Mouse (Mus musculus): ENCODE data around the gene Crybb2. TPM values are rescaled to one million over a fixed set of nuclear protein-coding genes. Genes with fewer than 3 reads are reported as not detected.

Crybb2 gene
- polyA plus RNA-seq, 1 experiment = not detected

DNA sequence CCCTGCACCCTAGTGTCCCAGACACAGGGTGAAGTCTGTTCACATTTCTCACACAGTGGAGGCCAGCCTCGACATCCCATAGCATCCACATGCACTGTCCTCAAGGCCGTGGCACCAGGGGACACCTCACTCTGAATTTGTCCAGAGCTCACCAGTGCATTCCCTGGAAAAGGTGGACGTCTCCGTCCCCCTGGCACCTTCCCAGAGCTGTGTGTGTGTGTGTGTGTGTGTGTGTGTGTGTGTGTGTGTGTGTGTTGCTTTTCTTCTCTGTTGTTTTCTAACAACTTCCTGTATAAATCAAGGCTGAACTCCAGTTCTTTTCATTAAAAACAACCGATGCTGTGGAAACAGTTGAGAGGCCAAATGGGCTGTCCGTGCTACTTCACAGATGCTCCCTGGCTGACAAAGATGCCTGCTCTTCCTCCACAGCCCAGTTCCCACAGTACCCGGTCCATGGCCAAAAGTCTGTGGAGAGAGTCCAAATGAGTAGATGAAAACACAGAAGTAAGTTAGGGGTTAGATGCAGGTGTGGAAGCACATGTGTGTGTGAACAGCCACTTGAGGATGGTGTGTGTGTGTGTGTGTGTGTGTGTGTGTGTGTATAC, 19.2 kb downstream of the Crybb2 start:
- H3ac ChIP-seq (ENCODE audit: control insufficient read depth, insufficient read length) = no peak overlapping the region
- no peaks in the 10 kb centered on the region for H3K36me3 ChIP-seq (ENCODE audit: control insufficient read depth, insufficient read depth)
- H3K4me3 ChIP-seq = no peak overlapping the region
- H3K79me2 ChIP-seq (ENCODE audit: control insufficient read depth, insufficient read depth) = no peaks in the 10 kb centered on the region
- H3K27me3 ChIP-seq (ENCODE audit: control insufficient read depth, insufficient read depth, insufficient read length) = peaks cover 16% of the 10 kb centered on the region
- no peak for TF ChIP-seq SRF (IDR thresholded peaks at IDR 0.05; ENCODE audit: control insufficient read depth, insufficient read length, low read depth)
- no peak for TF ChIP-seq MAX (IDR thresholded peaks at IDR 0.05; ENCODE audit: low read depth)
- no peak for TF ChIP-seq POLR2A (IDR thresholded peaks at IDR 0.05; ENCODE audit: insufficient read length, low read depth)
- no peak for TF ChIP-seq CEBPB (IDR thresholded peaks at IDR 0.05; ENCODE audit: insufficient read depth, poor library complexity, severe bottlenecking)
- TF ChIP-seq E2F4 (IDR thresholded peaks at IDR 0.05; ENCODE audit: insufficient read depth) = no peak
- no peak for TF ChIP-seq TCF12 (IDR thresholded peaks at IDR 0.05; ENCODE audit: insufficient read depth, poor library complexity, severe bottlenecking)
- H3K4me2 ChIP-seq (ENCODE audit: low read depth) = no peak overlapping the region

GRCm38 (mm10) chr5:113049876-113050275, 20.0 kb downstream of the Crybb2 start:
- Histone ChIP-seq H3K79me2 (ENCODE audit: control insufficient read depth, insufficient read depth) (no peaks in the 10 kb centered on the region), H3K4me2 (ENCODE audit: low read depth) (no peak overlapping the region), H3ac (ENCODE audit: control insufficient read depth, insufficient read length) (no peak overlapping the region), H3K36me3 (ENCODE audit: control insufficient read depth, insufficient read depth) (no peaks in the 10 kb centered on the region), H3K4me3 (no peak overlapping the region), H3K27me3 (ENCODE audit: control insufficient read depth, insufficient read depth, insufficient read length) (peaks cover 17% of the 10 kb centered on the region)
- TF ChIP-seq MAX (IDR thresholded peaks at IDR 0.05; ENCODE audit: low read depth) (no peak), E2F4 (IDR thresholded peaks at IDR 0.05; ENCODE audit: insufficient read depth) (no peak), MYOD1 (IDR thresholded peaks at IDR 0.05; ENCODE audit: control insufficient read depth in 1 of 3, insufficient read length in 2 of 3, low read depth in 2 of 3) (no peak), TCF3 (IDR thresholded peaks at IDR 0.05; ENCODE audit: insufficient read length, low read depth) (no peak), CEBPB (IDR thresholded peaks at IDR 0.05; ENCODE audit: insufficient read depth, poor library complexity, severe bottlenecking) (no peak), REST (IDR thresholded peaks at IDR 0.05; ENCODE audit: insufficient read depth, insufficient read length) (no peak), POLR2AphosphoS2 (IDR thresholded peaks at IDR 0.05; ENCODE audit: insufficient read length, low read depth) (no peak), POLR2A (IDR thresholded peaks at IDR 0.05; ENCODE audit: insufficient read length, low read depth) (no peak), USF1 (IDR thresholded peaks at IDR 0.05; ENCODE audit: low read depth) (no peak), SRF (IDR thresholded peaks at IDR 0.05; ENCODE audit: control insufficient read depth, insufficient read length, low read depth) (no peak), MYOG (IDR thresholded peaks at IDR 0.05; ENCODE audit: control insufficient read depth in 1 of 3, insufficient read depth in 1 of 3, insufficient read length in 2 of 3, low read depth in 2 of 3) (no peak), TCF12 (IDR thresholded peaks at IDR 0.05; ENCODE audit: insufficient read depth, poor library complexity, severe bottlenecking) (no peak)

GRCm38 (mm10) chr5:113045511-113046273, 24.2 kb downstream of the Crybb2 start:
- H3K4me2 ChIP-seq (ENCODE audit: low read depth) = no peak overlapping the region

DNA sequence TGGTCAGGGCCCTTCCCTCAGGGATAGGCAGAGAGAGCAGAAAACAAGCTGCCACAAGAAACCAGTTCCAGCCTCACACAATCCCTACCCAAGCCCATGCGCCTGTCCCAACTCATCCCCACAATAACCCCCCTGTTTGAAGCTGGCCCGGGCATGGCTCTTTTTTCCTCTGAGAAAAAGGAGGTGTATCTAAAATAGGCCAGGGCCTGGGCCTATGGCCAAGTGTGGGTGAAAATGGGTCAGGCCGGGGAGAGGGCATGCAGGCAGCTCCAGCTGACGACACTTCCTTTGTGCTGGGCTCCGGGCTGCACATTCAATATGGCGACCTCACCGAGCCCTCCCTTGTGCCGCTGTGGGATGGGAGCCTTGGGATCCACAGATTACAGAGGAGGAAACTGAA, 26.4 kb downstream of the Crybb2 start:
- Histone ChIP-seq H3K27me3 (ENCODE audit: control insufficient read depth, insufficient read depth, insufficient read length) (peaks cover 4% of the 10 kb centered on the region), H3ac (ENCODE audit: control insufficient read depth, insufficient read length) (no peak overlapping the region), H3K4me3 (no peak overlapping the region), H3K36me3 (ENCODE audit: control insufficient read depth, insufficient read depth) (no peaks in the 10 kb centered on the region), H3K79me2 (ENCODE audit: control insufficient read depth, insufficient read depth) (no peaks in the 10 kb centered on the region), H3K4me2 (ENCODE audit: low read depth) (no peak overlapping the region)
- TF ChIP-seq CEBPB (IDR thresholded peaks at IDR 0.05; ENCODE audit: insufficient read depth, poor library complexity, severe bottlenecking) = no peak

More at GRCm38 (mm10) chr5:113045511-113046273, 24.2 kb downstream of the Crybb2 start:
- H3K36me3 ChIP-seq (ENCODE audit: control insufficient read depth, insufficient read depth) = no peaks in the 10 kb centered on the region
- no peaks in the 10 kb centered on the region for H3K79me2 ChIP-seq (ENCODE audit: control insufficient read depth, insufficient read depth)
- no peak for TF ChIP-seq E2F4 (IDR thresholded peaks at IDR 0.05; ENCODE audit: insufficient read depth)
- TF ChIP-seq USF1 (IDR thresholded peaks at IDR 0.05; ENCODE audit: low read depth) = no peak
- no peak for TF ChIP-seq MYOG (IDR thresholded peaks at IDR 0.05; ENCODE audit: control insufficient read depth in 1 of 3, insufficient read depth in 1 of 3, insufficient read length in 2 of 3, low read depth in 2 of 3)
- peak in 1 of 3 experiments; percentile 56 for TF ChIP-seq MYOD1 (IDR thresholded peaks at IDR 0.05; ENCODE audit: control insufficient read depth in 1 of 3, insufficient read length in 2 of 3, low read depth in 2 of 3)
- no peak overlapping the region for H3K4me3 ChIP-seq
- peaks cover 4% of the 10 kb centered on the region for H3K27me3 ChIP-seq (ENCODE audit: control insufficient read depth, insufficient read depth, insufficient read length)
- H3ac ChIP-seq (ENCODE audit: control insufficient read depth, insufficient read length) = no peak overlapping the region

- Histone ChIP-seq H3K4me2 (ENCODE audit: low read depth) (no peak overlapping the region), H3K36me3 (ENCODE audit: control insufficient read depth, insufficient read depth) (no peaks in the 10 kb centered on the region)
Observed at GRCm38 (mm10) chr5:113041567-113042071, 28.3 kb downstream of the Crybb2 start.

More at GRCm38 (mm10) chr5:113041567-113042071, 28.3 kb downstream of the Crybb2 start:
- TF ChIP-seq POLR2AphosphoS2 (IDR thresholded peaks at IDR 0.05; ENCODE audit: insufficient read length, low read depth) (no peak), MYOG (IDR thresholded peaks at IDR 0.05; ENCODE audit: control insufficient read depth in 1 of 3, insufficient read depth in 1 of 3, insufficient read length in 2 of 3, low read depth in 2 of 3) (no peak), MYOD1 (IDR thresholded peaks at IDR 0.05; ENCODE audit: control insufficient read depth in 1 of 3, insufficient read length in 2 of 3, low read depth in 2 of 3) (no peak), E2F4 (IDR thresholded peaks at IDR 0.05; ENCODE audit: insufficient read depth) (no peak), MAX (IDR thresholded peaks at IDR 0.05; ENCODE audit: low read depth) (no peak), SRF (IDR thresholded peaks at IDR 0.05; ENCODE audit: control insufficient read depth, insufficient read length, low read depth) (no peak), TCF3 (IDR thresholded peaks at IDR 0.05; ENCODE audit: insufficient read length, low read depth) (no peak), USF1 (IDR thresholded peaks at IDR 0.05; ENCODE audit: low read depth) (no peak), TCF12 (IDR thresholded peaks at IDR 0.05; ENCODE audit: insufficient read depth, poor library complexity, severe bottlenecking) (no peak), REST (IDR thresholded peaks at IDR 0.05; ENCODE audit: insufficient read depth, insufficient read length) (no peak), CEBPB (IDR thresholded peaks at IDR 0.05; ENCODE audit: insufficient read depth, poor library complexity, severe bottlenecking) (no peak)
- H3K27me3 ChIP-seq (ENCODE audit: control insufficient read depth, insufficient read depth, insufficient read length) = peaks cover 4% of the 10 kb centered on the region
- H3K79me2 ChIP-seq (ENCODE audit: control insufficient read depth, insufficient read depth) = no peaks in the 10 kb centered on the region
- H3K4me3 ChIP-seq = no peak overlapping the region
- no peak overlapping the region for H3ac ChIP-seq (ENCODE audit: control insufficient read depth, insufficient read length)

All from myocyte (in vitro differentiated cells).